Mouse (Mus musculus) stomach, embryonic 15.5 days (tissue): ENCODE results near the gene Spag5. TPM values are rescaled to one million over a fixed set of nuclear protein-coding genes. Genes with fewer than 3 reads are reported as not detected.
"Not testable (repeated sequence)": the region's sequence is repeated elsewhere in the genome, so short reads cannot be mapped to it uniquely, and the experiment has no call there.

Experiments
- ATAC-seq: fragments of 200-750 bp; cut with Nextera tagmentation; 2 replicates; pipeline ENCODE4 v1.8.0; 2017; ENCODE audit warnings: low read depth, moderate number of reproducible peaks, moderate TSS enrichment; ENCODE audit not compliant: insufficient read depth, low FRiP score
- H3K27ac ChIP-seq: fragments of 300-500 bp; sonication (generic); 2 replicates; pipeline ENCODE4 v1.5.1; 2015; ENCODE audit warnings: mild to moderate bottlenecking, inconsistent platforms
- H3K27me3 ChIP-seq: fragments of 300-500 bp; sonication (generic); replicated peaks from 2 replicates; pipeline ENCODE4 v1.6.1; 2015; ENCODE audit warnings: inconsistent platforms
- H3K36me3 ChIP-seq: fragments of 300-500 bp; sonication (generic); 2 replicates; pipeline ENCODE4 v1.6.1; 2015; ENCODE audit warnings: inconsistent platforms
- H3K4me1 ChIP-seq: fragments of 300-500 bp; sonication (generic); 2 replicates; pipeline ENCODE4 v1.6.1; 2015; ENCODE audit warnings: inconsistent platforms
- H3K4me2 ChIP-seq: fragments of 300-500 bp; sonication (generic); 2 replicates; pipeline ENCODE4 v1.6.1; 2015; ENCODE audit warnings: mild to moderate bottlenecking, inconsistent platforms
- H3K4me3 ChIP-seq: fragments of 300-500 bp; sonication (generic); replicated peaks from 2 replicates; pipeline ENCODE4 v1.5.1; 2015; ENCODE audit warnings: inconsistent platforms
- H3K9ac ChIP-seq: fragments of 300-500 bp; sonication (generic); 2 replicates; pipeline ENCODE4 v1.6.1; 2015; ENCODE audit warnings: inconsistent platforms
- H3K9me3 ChIP-seq: fragments of 300-500 bp; sonication (generic); 2 replicates; pipeline ENCODE4 v1.6.1; 2016; ENCODE audit warnings: inconsistent platforms
- WGBS: fragments of 180-500 bp; shearing (Covaris S2); methylation state at CpG from one replicate; pipeline ENCODE4 v1.1.7; 2015; 5-methylcytosine and 5-hydroxymethylcytosine counted together
- polyA plus RNA-seq: library from polyadenylated mRNA; unstranded; fragments of >200 nt; fragmentation: Nextera tagmentation; extraction: Ambion mirVana; gene quantifications from 2 replicates; pipeline ENCODE4 v1.2.1, GENCODE M21; 2015

Spag5 gene
- polyA plus RNA-seq: 33.3 and 34.6 TPM in 2 replicates

DNA sequence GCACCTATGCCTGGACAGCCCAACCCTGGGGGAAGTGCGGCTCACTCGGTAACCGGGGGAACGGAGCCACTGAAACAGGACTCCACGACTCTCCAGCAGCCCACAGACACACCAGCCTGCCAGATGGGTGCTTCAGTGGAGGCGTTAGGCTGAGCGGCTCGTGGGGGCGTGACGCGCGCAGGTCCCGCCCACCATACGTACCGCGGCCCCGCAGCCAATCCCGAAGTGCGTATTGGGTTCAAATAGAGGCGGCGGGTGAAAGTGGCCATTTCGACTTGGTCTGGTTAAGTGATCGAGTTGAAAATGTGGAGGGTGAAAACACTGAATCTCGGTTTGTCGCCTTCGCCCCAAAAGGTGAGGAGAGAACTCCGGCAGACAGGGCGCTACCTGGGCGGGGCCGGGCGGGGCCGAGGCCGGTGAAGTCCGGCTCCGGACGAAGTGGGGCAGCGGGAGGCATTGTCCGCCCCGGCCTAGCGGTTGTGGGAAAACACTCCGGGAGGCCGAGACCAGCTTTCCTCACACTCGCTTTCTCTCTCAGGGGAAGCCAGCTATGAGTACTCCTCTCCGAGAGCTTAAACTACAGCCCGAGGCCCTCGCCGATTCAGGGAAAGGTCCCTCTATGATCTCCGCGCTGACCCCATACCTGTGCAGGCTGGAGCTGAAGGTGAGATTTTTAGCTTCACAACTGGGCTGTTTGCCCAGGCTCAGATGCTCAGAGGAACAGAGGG lies at the start of gene Spag5:
Gene Spag5 (plus strand): TSS at position 173 of the 728 bp plus-strand sequence.
- under 1% methylated on average over 49 of the region's 49 CpGs for WGBS
- Histone ChIP-seq H3K36me3 (peaks cover 9% of the 10 kb centered on the region; the same call in 1 of the 2 replicates), H3K27me3 (no peaks in the 10 kb centered on the region), H3K4me1 (no peaks in the 10 kb centered on the region), H3K9me3 (no peaks in the 10 kb centered on the region), H3K27ac (peak within 1 kb of the TSS; percentile 62), H3K4me2 (peak within 1 kb of the TSS; percentile 81), H3K4me3 (peak within 1 kb of the TSS; percentile 68), H3K9ac (peak within 1 kb of the TSS; percentile 40)
- peak; percentile 99 for ATAC-seq

DNA sequence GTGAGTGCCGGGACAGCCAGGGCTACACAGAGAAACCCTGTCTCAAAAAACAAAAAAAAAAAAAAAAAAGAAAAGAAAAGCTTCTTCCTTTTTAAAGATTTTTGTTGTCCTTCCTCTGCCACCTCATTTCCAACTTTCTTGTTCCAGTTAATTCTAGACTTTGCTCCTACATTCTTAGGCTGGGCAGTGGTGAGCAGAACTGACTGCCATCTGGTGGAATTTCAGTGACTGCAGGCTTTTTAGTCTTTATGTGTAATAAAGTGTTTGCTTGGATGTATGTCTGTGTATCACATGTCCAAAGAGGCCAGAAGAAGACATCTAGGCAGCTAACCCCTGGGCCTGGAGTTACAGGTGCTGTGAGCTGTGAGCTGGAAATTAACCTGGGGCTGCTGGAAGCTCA lies 44.7 kb upstream of the Spag5 start:
- Histone ChIP-seq H3K4me3 (no peak overlapping the region), H3K27me3 (no peaks in the 10 kb centered on the region), H3K36me3 (peaks cover 28% of the 10 kb centered on the region), H3K4me1 (no peaks in the 10 kb centered on the region), H3K9ac (no peak overlapping the region), H3K4me2 (no peak overlapping the region), H3K27ac (no peak overlapping the region), H3K9me3 (no peaks in the 10 kb centered on the region)
- WGBS: 100% methylated on average over 1 of the region's 1 CpGs
- no peak for ATAC-seq

DNA sequence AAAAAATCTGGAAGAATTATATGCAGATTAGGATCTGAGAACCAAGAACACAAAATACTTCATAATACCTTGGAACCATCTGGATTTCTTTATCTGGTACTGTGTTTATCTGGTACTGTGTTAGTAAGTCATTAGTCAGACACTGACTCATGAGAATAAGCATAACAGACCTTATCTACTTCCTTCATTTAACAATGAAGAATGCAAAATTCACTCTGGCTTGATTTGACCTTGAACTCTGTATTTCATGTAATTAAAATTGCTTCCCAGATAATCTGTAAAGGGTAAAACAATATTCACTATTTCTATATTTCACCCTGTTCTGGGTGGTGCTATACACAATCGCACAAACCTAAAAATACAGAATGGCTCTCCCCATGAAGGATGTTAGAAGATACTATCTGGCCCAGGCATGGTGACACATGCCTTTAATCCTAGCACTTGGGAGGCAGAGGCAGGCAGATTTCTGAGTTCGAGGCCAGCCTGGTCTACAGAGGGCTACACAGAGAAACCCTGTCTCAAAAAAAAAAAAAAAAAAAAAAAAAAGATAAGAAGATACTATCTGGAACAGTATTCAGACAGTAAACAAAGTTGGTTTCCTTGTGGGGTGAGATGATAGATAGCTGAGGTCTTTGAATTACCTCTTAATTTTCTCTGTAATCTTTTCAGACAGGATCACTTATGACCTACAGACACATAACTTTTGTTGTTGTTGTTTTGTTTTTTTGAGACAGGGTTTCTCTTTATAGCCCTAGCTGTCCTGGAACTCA lies 40.7 kb upstream of the Spag5 start:
- 95% methylated on average over 2 of the region's 2 CpGs for WGBS
- ATAC-seq: no peak
- Histone ChIP-seq H3K9me3 (no peaks in the 10 kb centered on the region), H3K4me1 (peaks cover 7% of the 10 kb centered on the region), H3K4me2 (peak overlapping the region; percentile 74), H3K4me3 (peak overlapping the region; percentile 85), H3K27me3 (no peaks in the 10 kb centered on the region), H3K9ac (no peak overlapping the region), H3K36me3 (peaks cover 20% of the 10 kb centered on the region), H3K27ac (no peak overlapping the region)

DNA sequence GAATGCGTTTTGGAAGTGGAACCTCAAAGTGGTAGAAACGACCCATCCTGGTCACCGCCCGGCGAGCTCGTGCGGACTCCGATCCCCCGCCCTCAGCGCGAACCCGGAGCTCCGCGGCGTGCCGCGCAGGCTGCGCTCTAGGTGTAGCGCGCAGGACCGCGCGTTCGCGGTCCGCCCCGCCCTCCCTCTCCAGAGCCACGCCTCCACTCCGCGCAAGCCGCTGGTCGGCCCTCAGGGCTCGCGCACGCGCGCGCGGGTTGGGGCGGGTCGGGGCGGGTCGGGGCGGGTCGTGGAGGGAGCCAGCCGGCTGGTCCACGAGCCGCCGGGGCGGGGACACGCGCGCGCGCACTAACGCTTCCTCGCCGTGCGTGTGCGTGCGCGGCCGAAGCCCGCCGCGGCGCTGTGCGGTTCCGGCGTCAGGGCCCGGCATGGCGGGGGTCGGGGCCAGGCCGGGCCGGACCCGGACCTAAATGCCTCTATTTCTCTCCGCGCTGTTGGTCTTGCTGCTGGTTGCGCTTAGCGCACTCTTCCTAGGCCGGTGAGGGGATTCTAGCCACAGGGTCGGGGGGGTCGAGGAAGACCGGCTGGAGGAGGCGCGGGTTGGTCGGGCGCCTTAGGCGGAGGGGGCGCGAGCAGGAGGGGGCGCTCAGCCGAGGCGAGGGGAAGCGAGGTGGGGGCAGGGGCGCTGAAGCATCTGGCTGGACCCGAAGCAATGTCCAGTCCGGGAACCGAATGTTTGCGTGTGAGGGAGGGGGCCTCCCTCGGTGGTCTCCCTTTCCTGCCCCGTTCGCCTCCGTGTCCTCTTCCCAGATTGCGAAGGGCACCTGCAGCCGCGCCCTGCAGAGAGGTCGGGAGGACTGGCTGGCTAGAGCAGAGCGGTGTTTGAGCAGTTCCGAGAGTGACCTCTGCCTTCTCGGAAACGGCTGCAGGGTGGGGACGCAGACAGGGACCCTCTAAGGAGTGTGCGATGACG lies 39.7 kb upstream of the Spag5 start, which contains the start of gene 2610507B11Rik:
Gene 2610507B11Rik (plus strand): TSS at position 373 of the 973 bp plus-strand sequence.
- peak within 1 kb of the TSS; percentile 86 for H3K27ac ChIP-seq
- under 1% methylated on average over 110 of the region's 115 CpGs for WGBS
- ATAC-seq: peak; percentile 96
- peak within 1 kb of the TSS; percentile 74 for H3K4me2 ChIP-seq
- H3K36me3 ChIP-seq: peaks cover 23% of the 10 kb centered on the region
- peak within 1 kb of the TSS; percentile 85 for H3K4me3 ChIP-seq
- H3K27me3 ChIP-seq: no peaks in the 10 kb centered on the region
- peaks cover 7% of the 10 kb centered on the region for H3K4me1 ChIP-seq
- H3K9ac ChIP-seq: peak within 1 kb of the TSS; percentile 54; the same call in 1 of the 2 replicates
- H3K9me3 ChIP-seq: no peaks in the 10 kb centered on the region

DNA sequence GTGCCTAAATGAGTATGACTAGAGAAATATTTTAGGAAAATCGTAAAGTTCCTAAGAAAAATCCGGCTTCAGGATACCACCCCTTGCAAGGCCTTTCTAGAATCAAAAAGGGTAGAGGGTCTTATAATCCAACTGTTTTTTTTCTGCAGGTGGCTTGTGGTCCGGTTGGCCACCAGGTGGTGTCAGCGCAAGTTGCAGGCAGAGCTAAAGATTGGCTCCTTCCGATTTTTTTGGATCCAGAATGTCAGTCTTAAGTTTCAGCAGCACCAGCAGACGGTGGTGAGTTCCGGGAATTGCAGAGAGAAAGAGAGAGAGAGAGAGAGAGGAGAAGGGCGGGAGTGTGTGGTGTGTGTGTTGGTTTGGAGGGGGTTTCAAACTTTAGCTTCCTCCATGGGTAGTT lies 38.8 kb upstream of the Spag5 start:
- H3K9me3 ChIP-seq: no peaks in the 10 kb centered on the region
- H3K4me2 ChIP-seq: peak overlapping the region; percentile 74
- peak overlapping the region; percentile 85 for H3K4me3 ChIP-seq
- H3K27ac ChIP-seq: peak overlapping the region; percentile 86
- no peaks in the 10 kb centered on the region for H3K27me3 ChIP-seq
- H3K9ac ChIP-seq: no peak overlapping the region
- peaks cover 7% of the 10 kb centered on the region for H3K4me1 ChIP-seq
- peaks cover 27% of the 10 kb centered on the region for H3K36me3 ChIP-seq
- ATAC-seq: no peak
- under 1% methylated on average over 8 of the region's 8 CpGs for WGBS

DNA sequence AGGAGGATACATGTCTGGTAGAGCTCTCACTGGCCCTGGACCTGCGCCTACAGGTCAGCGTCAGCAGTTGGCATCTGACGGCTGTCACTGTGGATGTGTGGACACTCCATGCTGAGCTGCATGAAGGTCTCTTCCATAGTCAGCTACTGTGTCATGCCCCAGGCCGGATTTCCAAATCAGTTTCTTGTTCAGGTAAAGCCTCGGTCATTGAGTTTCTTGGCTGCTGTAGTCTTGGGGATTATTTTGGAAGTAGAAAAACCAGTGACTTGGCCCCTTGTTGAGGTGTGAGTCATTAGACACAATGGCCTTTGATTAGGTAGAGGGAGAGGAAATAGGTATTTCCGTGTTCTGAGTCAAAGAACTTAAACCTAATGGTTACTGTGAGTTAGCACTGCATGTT lies 35.8 kb upstream of the Spag5 start:
- H3K4me1 ChIP-seq: peaks cover 7% of the 10 kb centered on the region
- no peak overlapping the region for H3K4me3 ChIP-seq
- WGBS: 82% methylated on average over 6 of the region's 6 CpGs
- peaks cover 45% of the 10 kb centered on the region for H3K36me3 ChIP-seq
- H3K4me2 ChIP-seq: no peak overlapping the region
- H3K9ac ChIP-seq: no peak overlapping the region
- H3K27me3 ChIP-seq: no peaks in the 10 kb centered on the region
- no peak overlapping the region for H3K27ac ChIP-seq
- ATAC-seq: no peak
- no peaks in the 10 kb centered on the region for H3K9me3 ChIP-seq

DNA sequence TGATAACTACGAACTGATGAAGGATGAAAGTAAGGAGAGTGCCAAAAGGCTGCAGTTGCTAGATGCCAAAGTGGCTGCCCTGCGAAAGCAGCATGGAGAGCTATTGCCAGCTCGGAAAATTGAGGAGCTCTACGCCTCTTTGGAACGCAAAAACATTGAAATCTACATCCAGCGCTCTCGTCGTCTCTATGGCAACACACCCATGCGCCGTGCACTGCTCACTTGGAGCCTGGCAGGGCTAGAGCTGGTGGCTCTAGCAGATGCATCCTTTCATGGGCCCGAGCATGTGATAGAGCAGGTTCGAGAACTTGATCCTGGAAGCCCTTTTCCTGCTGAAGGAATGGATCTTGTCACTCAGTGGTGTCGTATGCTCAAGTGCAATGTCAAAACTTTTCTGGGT lies 29.3 kb upstream of the Spag5 start:
- Histone ChIP-seq H3K9ac (no peak overlapping the region), H3K27ac (no peak overlapping the region), H3K4me2 (no peak overlapping the region), H3K36me3 (peaks cover 74% of the 10 kb centered on the region), H3K27me3 (no peaks in the 10 kb centered on the region), H3K4me3 (no peak overlapping the region), H3K9me3 (no peaks in the 10 kb centered on the region), H3K4me1 (no peaks in the 10 kb centered on the region)
- WGBS: 89% methylated on average over 13 of the region's 13 CpGs
- ATAC-seq: no peak

DNA sequence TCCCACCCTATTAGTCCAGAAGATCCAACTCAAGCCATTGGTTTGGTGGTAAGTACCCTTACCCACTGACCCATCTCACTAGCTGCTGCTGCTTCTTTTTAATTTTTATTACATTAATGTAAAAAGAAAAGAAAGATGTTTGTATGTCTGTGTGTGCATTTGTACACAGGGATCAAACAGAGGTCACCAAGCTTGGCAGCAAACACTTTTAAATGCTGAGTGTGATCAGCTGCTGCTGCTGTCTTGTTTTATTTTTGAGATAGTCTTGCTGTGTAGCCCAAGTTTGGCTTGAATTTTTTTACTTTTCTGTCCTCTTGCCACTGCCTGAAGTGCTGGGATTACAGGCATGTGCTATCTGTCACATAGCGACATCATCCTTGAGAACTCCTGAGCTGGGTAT lies 25.7 kb upstream of the Spag5 start:
- Histone ChIP-seq H3K27ac (no peak overlapping the region), H3K9ac (no peak overlapping the region), H3K4me3 (no peak overlapping the region), H3K9me3 (no peaks in the 10 kb centered on the region), H3K27me3 (no peaks in the 10 kb centered on the region), H3K4me1 (no peaks in the 10 kb centered on the region), H3K4me2 (no peak overlapping the region), H3K36me3 (peaks cover 82% of the 10 kb centered on the region)
- 96% methylated on average over 1 of the region's 1 CpGs for WGBS
- ATAC-seq: no peak

DNA sequence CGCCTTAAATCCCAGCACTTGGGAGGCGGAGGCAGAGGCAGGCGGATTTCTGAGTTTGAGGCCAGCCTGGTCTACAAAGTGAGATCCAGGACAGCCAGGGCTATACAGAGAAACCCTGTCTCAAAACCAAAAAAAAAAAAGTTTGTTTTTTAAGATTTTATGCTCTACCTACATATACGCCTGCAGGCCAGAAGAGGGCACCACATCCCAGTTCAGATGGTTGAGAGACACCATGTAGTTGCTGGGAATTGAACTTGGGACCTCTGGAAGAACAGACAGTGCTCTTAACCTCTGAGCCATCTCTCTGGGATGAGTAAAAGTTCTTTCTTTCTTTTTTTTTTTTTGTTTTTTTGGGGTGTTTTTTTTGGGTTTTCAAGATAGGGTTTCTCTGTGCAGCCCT lies 25.2 kb upstream of the Spag5 start:
- H3K36me3 ChIP-seq: peaks cover 85% of the 10 kb centered on the region
- ATAC-seq, H3K27me3 ChIP-seq: not testable (repeated sequence)

DNA sequence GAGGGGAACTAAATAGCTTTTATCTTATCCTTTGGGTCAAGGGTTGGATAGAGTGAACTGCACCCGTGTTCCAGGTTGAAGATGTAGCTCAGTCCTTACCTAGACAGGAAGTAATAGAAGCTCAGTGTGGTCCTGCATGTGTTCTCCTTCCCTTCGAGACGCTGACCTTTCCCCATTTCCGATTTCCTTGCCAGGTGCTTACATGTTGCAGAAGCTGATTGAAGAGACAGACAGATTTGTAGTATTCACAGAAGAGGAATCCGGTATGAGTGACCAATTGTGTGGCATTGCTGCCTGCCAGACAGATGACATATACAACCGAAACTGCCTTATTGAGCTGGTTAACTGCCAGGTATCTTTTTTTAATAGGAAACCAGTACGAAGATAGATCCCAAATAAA lies 22.5 kb upstream of the Spag5 start:
- H3K9me3 ChIP-seq: no peaks in the 10 kb centered on the region
- no peak overlapping the region for H3K9ac ChIP-seq
- no peak overlapping the region for H3K27ac ChIP-seq
- 78% methylated on average over 7 of the region's 7 CpGs for WGBS
- no peak overlapping the region for H3K4me3 ChIP-seq
- no peak for ATAC-seq
- no peak overlapping the region for H3K4me2 ChIP-seq
- H3K27me3 ChIP-seq: no peaks in the 10 kb centered on the region
- no peaks in the 10 kb centered on the region for H3K4me1 ChIP-seq
- H3K36me3 ChIP-seq: peaks cover 82% of the 10 kb centered on the region

More for the DNA sequence above, 25.2 kb upstream of the Spag5 start:
- not testable (repeated sequence) for H3K27ac ChIP-seq, H3K4me3 ChIP-seq, H3K4me2 ChIP-seq, H3K4me1 ChIP-seq, H3K9ac ChIP-seq, H3K9me3 ChIP-seq
- WGBS: 93% methylated on average over 4 of the region's 4 CpGs

DNA sequence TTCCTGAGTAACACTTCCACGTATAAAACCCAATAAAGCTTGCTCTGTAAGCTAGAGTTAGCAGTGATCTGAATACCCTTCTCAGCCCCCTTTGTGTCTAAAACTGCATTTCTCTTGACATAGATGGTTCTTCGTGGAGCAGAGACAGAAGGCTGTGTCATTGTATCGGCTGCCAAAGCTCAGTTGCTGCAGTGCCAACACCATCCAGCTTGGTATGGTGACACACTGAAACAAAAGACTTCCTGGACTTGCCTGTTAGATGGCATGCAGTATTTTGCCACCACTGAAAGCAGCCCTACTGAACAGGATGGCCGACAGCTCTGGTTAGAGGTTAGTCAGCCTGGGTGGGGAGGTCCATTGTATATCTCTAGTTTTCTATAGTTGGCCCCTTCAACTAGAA lies 21.7 kb upstream of the Spag5 start:
- H3K4me1 ChIP-seq: no peaks in the 10 kb centered on the region
- no peak overlapping the region for H3K27ac ChIP-seq
- 86% methylated on average over 4 of the region's 4 CpGs for WGBS
- no peak overlapping the region for H3K4me3 ChIP-seq
- no peaks in the 10 kb centered on the region for H3K27me3 ChIP-seq
- no peak overlapping the region for H3K9ac ChIP-seq
- H3K36me3 ChIP-seq: peaks cover 82% of the 10 kb centered on the region
- H3K4me2 ChIP-seq: no peak overlapping the region
- no peak for ATAC-seq
- H3K9me3 ChIP-seq: no peaks in the 10 kb centered on the region
